Mouse (Mus musculus) MN1 (cell line): ENCODE results near the gene Hmcn2.
A peak's percentile ranks its signal among the peaks of the same experiment; 100 is the strongest.

Source experiments
- DNase-seq: peaks from one replicate; pipeline ENCODE4 v3.0.0-alpha.2; 2016; ENCODE audit warnings: low spot score

Hmcn2 gene

GRCm38 (mm10) chr2:31482914-31483575 lies 168.8 kb downstream of the Hmcn2 start:
- DNase-seq: peak; percentile 91

GRCm38 (mm10) chr2:31484187-31484586 lies 170.0 kb downstream of the Hmcn2 start:
- DNase-seq: peak; percentile 79

- DNase-seq: no peak
Measured at GRCm38 (mm10) chr2:31489166-31489565, 175.0 kb downstream of the Hmcn2 start.

- no peak for DNase-seq
Measured at GRCm38 (mm10) chr2:31490556-31490955, 176.3 kb downstream of the Hmcn2 start.

- no peak for DNase-seq
Measured at GRCm38 (mm10) chr2:31492308-31492707, 178.1 kb downstream of the Hmcn2 start.

GRCm38 (mm10) chr2:31493243-31493642 lies 179.0 kb downstream of the Hmcn2 start:
- no peak for DNase-seq

GRCm38 (mm10) chr2:31494315-31494714 lies 180.1 kb downstream of the Hmcn2 start:
- DNase-seq: no peak

GRCm38 (mm10) chr2:31495046-31495476 lies 180.8 kb downstream of the Hmcn2 start:
- DNase-seq: no peak

GRCm38 (mm10) chr2:31496141-31496540 lies 181.9 kb downstream of the Hmcn2 start:
- DNase-seq: no peak

- no peak for DNase-seq
Measured at GRCm38 (mm10) chr2:31497113-31497512, 182.9 kb downstream of the Hmcn2 start.

- DNase-seq: no peak
Measured at GRCm38 (mm10) chr2:31497635-31498034, 183.4 kb downstream of the Hmcn2 start.

- DNase-seq: no peak
Measured at GRCm38 (mm10) chr2:31499327-31500291, 185.4 kb downstream of the Hmcn2 start.

GRCm38 (mm10) chr2:31500292-31501204 lies 186.3 kb downstream of the Hmcn2 start:
- peak; percentile 21 for DNase-seq

- peak; percentile 53 for DNase-seq
Measured at GRCm38 (mm10) chr2:31501448-31502130, 187.4 kb downstream of the Hmcn2 start.

- peak; percentile 17 for DNase-seq
Measured at GRCm38 (mm10) chr2:31502616-31503522, 188.7 kb downstream of the Hmcn2 start.

GRCm38 (mm10) chr2:31505472-31505871 lies 191.3 kb downstream of the Hmcn2 start:
- DNase-seq: no peak

GRCm38 (mm10) chr2:31508851-31509250 lies 194.6 kb downstream of the Hmcn2 start:
- no peak for DNase-seq
